Mouse (Mus musculus): ENCODE measurements around the gene Wfdc16. TPM values are rescaled to one million over a fixed set of nuclear protein-coding genes. Genes with fewer than 3 reads are reported as not detected.
"Not testable (repeated sequence)": the region's sequence is repeated elsewhere in the genome, so short reads cannot be mapped to it uniquely, and the experiment has no call there.

Wfdc16 gene
- polyA plus RNA-seq, 1 experiment from 2014 or later = not detected

DNA sequence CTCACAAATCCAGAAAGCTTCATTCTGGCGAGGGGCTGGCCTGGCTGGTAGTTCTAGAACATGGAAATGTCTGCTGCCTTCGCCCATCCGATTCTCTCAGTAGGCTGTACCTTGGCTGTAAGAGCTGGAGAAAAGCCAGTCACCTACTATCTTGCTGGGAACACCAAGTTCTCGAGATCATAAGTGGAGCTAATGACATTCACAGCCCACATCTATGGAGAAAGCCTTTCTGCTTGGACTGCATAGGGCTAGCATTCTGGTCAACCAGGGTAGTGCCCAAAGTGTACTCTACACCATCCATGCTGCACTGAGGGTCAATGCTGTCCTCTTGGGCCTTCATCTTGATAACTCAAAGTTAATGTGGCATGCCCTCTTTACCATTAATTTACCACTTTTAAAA, 45.1 kb downstream of the Wfdc16 start, which contains the start of gene Eppin:
TSS of gene Eppin (minus strand) at position 101 of the 400 bp plus-strand sequence.
- Histone ChIP-seq H3K4me1 (replicated peaks) (no peaks in the 10 kb centered on the region), H3K9ac (no peak within 1 kb of the TSS), H3K27me3 (peaks cover 13% of the 10 kb centered on the region), H3K27ac (no peak within 1 kb of the TSS), H3K36me3 (no peaks in the 10 kb centered on the region), H3K4me2 (no peak within 1 kb of the TSS), H3K9me3 (replicated peaks) (no peaks in the 10 kb centered on the region), H3K4me3 (no peak within 1 kb of the TSS)
- WGBS = 67% methylated on average over 4 of the region's 4 CpGs
- ATAC-seq (replicated peaks; ENCODE audit: insufficient number of reproducible peaks, insufficient read depth, low FRiP score, low read depth) = no peak

DNA sequence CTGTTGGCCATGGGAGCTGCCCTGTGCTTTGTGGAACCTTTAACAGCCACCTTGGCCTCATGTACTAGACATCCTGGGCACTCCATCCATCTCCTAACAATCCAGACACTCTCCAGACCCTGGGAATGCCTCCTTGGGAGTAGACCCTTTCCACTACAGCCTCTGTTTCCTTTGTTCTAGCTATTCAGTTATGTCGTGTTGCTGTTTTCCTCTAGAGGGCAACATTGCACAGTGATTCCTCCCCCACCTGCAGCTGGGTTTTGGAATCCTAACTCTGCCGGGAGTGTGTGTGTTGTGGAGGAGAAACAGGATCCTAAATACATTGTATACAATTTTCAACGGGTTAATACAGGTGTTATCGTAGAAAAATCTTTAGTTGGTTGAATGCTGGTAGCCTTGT, 46.6 kb downstream of the Wfdc16 start:
- WGBS = 6% methylated on average over 4 of the region's 4 CpGs
- Histone ChIP-seq H3K27me3 (peaks cover 20% of the 10 kb centered on the region), H3K4me3 (no peak overlapping the region), H3K36me3 (no peaks in the 10 kb centered on the region), H3K9ac (no peak overlapping the region), H3K9me3 (replicated peaks) (no peaks in the 10 kb centered on the region), H3K4me2 (no peak overlapping the region), H3K27ac (no peak overlapping the region), H3K4me1 (replicated peaks) (no peaks in the 10 kb centered on the region)
- no peak for ATAC-seq (replicated peaks; ENCODE audit: insufficient number of reproducible peaks, insufficient read depth, low FRiP score, low read depth)

DNA sequence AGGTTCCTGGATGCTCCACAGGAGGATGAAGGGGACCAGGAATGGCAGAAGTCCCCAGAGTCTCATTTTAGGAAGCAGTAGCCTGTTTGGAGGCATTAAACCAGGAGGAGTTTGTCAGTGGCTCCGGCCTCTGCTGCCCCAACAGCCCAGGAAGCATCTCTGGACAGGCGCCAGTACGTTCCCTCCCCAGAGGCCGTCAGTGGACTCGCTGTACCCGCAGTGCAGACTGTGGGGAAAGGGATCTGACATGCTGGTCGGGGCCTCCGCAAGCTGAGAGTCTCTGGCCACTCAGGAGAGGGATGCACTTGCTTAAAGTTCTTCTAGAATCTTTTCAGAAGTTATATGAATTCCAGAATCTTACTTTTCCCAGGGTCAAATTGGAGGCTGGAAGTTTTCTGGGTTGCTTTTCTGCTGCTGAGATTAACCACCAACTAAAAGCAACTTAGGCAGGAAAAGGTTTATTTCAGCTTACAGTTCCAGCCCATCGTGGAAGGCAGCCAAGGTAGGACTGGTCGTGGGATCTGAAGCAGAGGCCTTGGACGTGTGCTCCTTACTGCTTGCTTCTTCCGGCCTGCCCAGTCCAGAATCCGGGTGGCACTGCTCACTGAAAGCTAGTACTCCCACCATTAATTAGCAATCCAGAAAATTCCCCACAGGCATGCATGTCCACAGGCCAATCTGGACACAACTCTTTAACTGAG, 53.4 kb downstream of the Wfdc16 start, which contains the start of gene Wfdc6a:
TSS of gene Wfdc6a (minus strand) at position 423 of the 701 bp plus-strand sequence.
- ATAC-seq (replicated peaks; ENCODE audit: insufficient number of reproducible peaks, insufficient read depth, low FRiP score, low read depth); H3K4me3 ChIP-seq; H3K9me3 ChIP-seq (replicated peaks); H3K4me1 ChIP-seq (replicated peaks); H3K36me3 ChIP-seq; H3K27ac ChIP-seq; H3K9ac ChIP-seq; H3K4me2 ChIP-seq: not testable (repeated sequence)
- 44% methylated on average over 13 of the region's 13 CpGs for WGBS
- H3K27me3 ChIP-seq = peaks cover 16% of the 10 kb centered on the region

Other genes with a start within 250 kb of the Wfdc16 start
- 1.3 and 1.6 TPM in 2 replicates for gene Slpi, start 249.7 kb downstream of the Wfdc16 start, polyA plus RNA-seq (2015; fragmentation: Nextera tagmentation; extraction: Ambion mirVana)
- 0.25 and 0.80 TPM in 2 replicates for gene Rbpjl, start 235.7 kb downstream of the Wfdc16 start, polyA plus RNA-seq (2015; fragmentation: Nextera tagmentation; extraction: Ambion mirVana)
- 8.4 and 14.9 TPM in 2 replicates for gene Matn4, start 233.6 kb downstream of the Wfdc16 start, polyA plus RNA-seq (2015; fragmentation: Nextera tagmentation; extraction: Ambion mirVana)
- gene Sdc4, start 194.9 kb downstream of the Wfdc16 start, polyA plus RNA-seq (2015; fragmentation: Nextera tagmentation; extraction: Ambion mirVana) = 41.9 and 56.5 TPM in 2 replicates
- 32.0 and 40.4 TPM in 2 replicates for gene Sys1, start 181.8 kb downstream of the Wfdc16 start, polyA plus RNA-seq (2015; fragmentation: Nextera tagmentation; extraction: Ambion mirVana)
- 10.5 and 13.5 TPM in 2 replicates for gene Gm20458, start 177.8 kb downstream of the Wfdc16 start, polyA plus RNA-seq (2015; fragmentation: Nextera tagmentation; extraction: Ambion mirVana)
- gene Trp53tg5, start 165.1 kb downstream of the Wfdc16 start, polyA plus RNA-seq (2015; fragmentation: Nextera tagmentation; extraction: Ambion mirVana) = not detected in 2 replicates
- 8.6 and 16.5 TPM in 2 replicates for gene Dbndd2, start 152.7 kb downstream of the Wfdc16 start, polyA plus RNA-seq (2015; fragmentation: Nextera tagmentation; extraction: Ambion mirVana)
- 42.1 and 54.1 TPM in 2 replicates for gene Pigt, start 141.3 kb downstream of the Wfdc16 start, polyA plus RNA-seq (2015; fragmentation: Nextera tagmentation; extraction: Ambion mirVana)
- 10.0 and 39.8 TPM in 2 replicates for gene Wfdc2, start 76.4 kb downstream of the Wfdc16 start, polyA plus RNA-seq (2015; fragmentation: Nextera tagmentation; extraction: Ambion mirVana)
- not detected in 2 replicates for gene Spint3, start 65.3 kb downstream of the Wfdc16 start, polyA plus RNA-seq (2015; fragmentation: Nextera tagmentation; extraction: Ambion mirVana)
- gene Wfdc6a, start 53.3 kb downstream of the Wfdc16 start, polyA plus RNA-seq (2015; fragmentation: Nextera tagmentation; extraction: Ambion mirVana) = 0.21 and 0.47 TPM in 2 replicates
- gene Eppin, start 45.2 kb downstream of the Wfdc16 start, polyA plus RNA-seq (2015; fragmentation: Nextera tagmentation; extraction: Ambion mirVana) = not detected in 2 replicates
- gene Wfdc6b, start 25.3 kb downstream of the Wfdc16 start, polyA plus RNA-seq (2015; fragmentation: Nextera tagmentation; extraction: Ambion mirVana) = not detected in 2 replicates
- gene Wfdc8, start 25.2 kb downstream of the Wfdc16 start, polyA plus RNA-seq (2015; fragmentation: Nextera tagmentation; extraction: Ambion mirVana) = not detected in 2 replicates
- gene Wfdc10, start 17.2 kb upstream of the Wfdc16 start, polyA plus RNA-seq (2015; fragmentation: Nextera tagmentation; extraction: Ambion mirVana) = 0.31 TPM in 1 of 2 replicates, not detected in the other
- not detected in 2 replicates for gene Wfdc9, start 17.8 kb upstream of the Wfdc16 start, polyA plus RNA-seq (2015; fragmentation: Nextera tagmentation; extraction: Ambion mirVana)
- not detected in 2 replicates for gene Wfdc11, start 35.3 kb upstream of the Wfdc16 start, polyA plus RNA-seq (2015; fragmentation: Nextera tagmentation; extraction: Ambion mirVana)
- gene Wfdc13, start 46.3 kb upstream of the Wfdc16 start, polyA plus RNA-seq (2015; fragmentation: Nextera tagmentation; extraction: Ambion mirVana) = not detected in 2 replicates
- 0.19 TPM in 1 of 2 replicates, not detected in the other for gene Spint4, start 59.7 kb upstream of the Wfdc16 start, polyA plus RNA-seq (2015; fragmentation: Nextera tagmentation; extraction: Ambion mirVana)
- not detected in 2 replicates for gene Spint5, start 76.5 kb upstream of the Wfdc16 start, polyA plus RNA-seq (2015; fragmentation: Nextera tagmentation; extraction: Ambion mirVana)
- gene Wfdc3, start 107.1 kb upstream of the Wfdc16 start, polyA plus RNA-seq (2015; fragmentation: Nextera tagmentation; extraction: Ambion mirVana) = 0.74 and 0.77 TPM in 2 replicates
- gene Dnttip1, start 107.2 kb upstream of the Wfdc16 start, polyA plus RNA-seq (2015; fragmentation: Nextera tagmentation; extraction: Ambion mirVana) = 51.0 and 51.4 TPM in 2 replicates
- 377 and 382 TPM in 2 replicates for gene Ube2c, start 131.1 kb upstream of the Wfdc16 start, polyA plus RNA-seq (2015; fragmentation: Nextera tagmentation; extraction: Ambion mirVana)
- gene Tnnc2, start 141.2 kb upstream of the Wfdc16 start, polyA plus RNA-seq (2015; fragmentation: Nextera tagmentation; extraction: Ambion mirVana) = 4.9 and 5.2 TPM in 2 replicates
- 42.5 and 43.4 TPM in 2 replicates for gene Snx21, start 147.0 kb upstream of the Wfdc16 start, polyA plus RNA-seq (2015; fragmentation: Nextera tagmentation; extraction: Ambion mirVana)
- gene Acot8, start 166.1 kb upstream of the Wfdc16 start, polyA plus RNA-seq (2015; fragmentation: Nextera tagmentation; extraction: Ambion mirVana) = 12.0 and 15.0 TPM in 2 replicates
- gene Zswim3, start 166.3 kb upstream of the Wfdc16 start, polyA plus RNA-seq (2015; fragmentation: Nextera tagmentation; extraction: Ambion mirVana) = 4.9 TPM in 2 replicates
- 8.1 and 10.3 TPM in 2 replicates for gene Zswim1, start 183.9 kb upstream of the Wfdc16 start, polyA plus RNA-seq (2015; fragmentation: Nextera tagmentation; extraction: Ambion mirVana)
- gene Spata25, start 189.7 kb upstream of the Wfdc16 start, polyA plus RNA-seq (2015; fragmentation: Nextera tagmentation; extraction: Ambion mirVana) = not detected in 2 replicates
- 167 and 180 TPM in 2 replicates for gene Ctsa, start 194.1 kb upstream of the Wfdc16 start, polyA plus RNA-seq (2015; fragmentation: Nextera tagmentation; extraction: Ambion mirVana)
- gene Neurl2, start 194.7 kb upstream of the Wfdc16 start, polyA plus RNA-seq (2015; fragmentation: Nextera tagmentation; extraction: Ambion mirVana) = 43.3 and 47.1 TPM in 2 replicates
- 14.0 and 71.8 TPM in 2 replicates for gene Pltp, start 218.9 kb upstream of the Wfdc16 start, polyA plus RNA-seq (2015; fragmentation: Nextera tagmentation; extraction: Ambion mirVana)
- 53.4 and 56.4 TPM in 2 replicates for gene Pcif1, start 240.5 kb upstream of the Wfdc16 start, polyA plus RNA-seq (2015; fragmentation: Nextera tagmentation; extraction: Ambion mirVana)

Measured in heart, embryonic 15.5 days (tissue).